In the genomic region with DNA sequence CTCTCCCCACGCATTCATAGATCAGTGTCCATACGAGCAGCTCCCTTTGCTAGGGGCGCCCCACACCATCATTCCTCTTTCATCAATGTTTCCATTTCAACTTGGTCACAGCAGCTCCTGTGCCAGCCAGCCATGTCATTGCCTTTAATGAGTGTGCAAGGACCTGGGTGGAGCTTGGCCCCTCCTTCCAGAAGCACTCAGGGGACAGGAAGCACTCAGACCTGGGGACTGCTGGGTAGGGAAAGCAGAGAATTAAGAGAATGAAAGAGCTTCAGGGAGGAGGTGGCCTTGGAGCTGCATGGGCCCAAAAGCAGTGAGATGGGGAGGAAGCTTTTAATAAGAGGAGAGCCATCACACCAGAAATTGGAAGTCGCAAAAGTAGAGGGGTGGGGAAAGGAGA, we compare ENCODE assay signal across 31 mouse cellular contexts. TPM values are rescaled to one million over a fixed set of nuclear protein-coding genes. Genes with fewer than 3 reads are reported as not detected.
DNase-seq lines count a peak whose midpoint lies in the region; ATAC-seq and TF ChIP-seq lines count a peak whose summit lies in the region.
"Had no signal": no experiment of that assay in that cellular context is flagged by ENCODE, and none has a peak within 500 bp of the region (broad histone marks: within the 10 kb centered on the region; RNA-seq: fewer than 3 reads in every experiment).

No protein-coding gene starts in this region.

- H3K27ac ChIP-seq in hindbrain, embryonic 10.5 days: 0 out of 2 replicates have a peak overlapping the region, but pooled peaks have one; percentile 23
- H3K27ac ChIP-seq in hindbrain, embryonic 11.5 days (ENCODE audit: low read depth, low read length): no peak overlapping the region
- H3K27ac ChIP-seq in lung, postnatal 0 days (ENCODE audit: low read length): no peak overlapping the region
- no peak overlapping the region for H3K27ac ChIP-seq in neural tube, embryonic 15.5 days (replicated peaks)
- H3K27ac ChIP-seq in forebrain, embryonic 13.5 days: no peak overlapping the region
- H3K27ac ChIP-seq: embryonic facial prominence, embryonic 12.5 days; embryonic facial prominence, embryonic 15.5 days; forebrain, embryonic 12.5 days; gastrocnemius, adult 2 months; heart, embryonic 10.5 days; heart, embryonic 13.5 days; hindbrain, embryonic 13.5 days had no signal

- TF ChIP-seq CTCF in lung, postnatal 0 days (IDR thresholded peaks at IDR 0.05): no peak
- no peak for TF ChIP-seq CTCF in lung, adult 2 months (IDR thresholded peaks at IDR 0.05; ENCODE audit: insufficient read depth, low read length)

- DNase-seq in hindbrain, embryonic 10.5 days (ENCODE audit: low spot score): no peak
- DNase-seq in hindbrain, embryonic 11.5 days (ENCODE audit: low spot score): no peak
- DNase-seq in lung, postnatal 0 days (ENCODE audit: low spot score): peak; percentile 68
- DNase-seq in lung, adult 2 months: no peak
- DNase-seq in neural tube, embryonic 10.5 days (ENCODE audit: extremely low spot score, low spot score): peak; percentile 10
- DNase-seq: adrenal gland, postnatal 10 days; adrenal gland, postnatal 36 days; B cell, adult 2 months; cerebellum, adult 11 months; cerebellum, adult 2 months; cerebellum, adult 9-11 months; cerebellum, postnatal 25 days; gastrocnemius, adult 2 months; gastrocnemius, postnatal 14 days; heart, adult 18-20 months; heart, postnatal 14 days; heart, postnatal 4 days had no signal

- H3K4me2 ChIP-seq in hindbrain, embryonic 11.5 days (replicated peaks; ENCODE audit: low read depth, low read length): no peak overlapping the region
- no peak overlapping the region for H3K4me2 ChIP-seq in lung, postnatal 0 days (replicated peaks; ENCODE audit: low read depth, low read length)
- H3K4me2 ChIP-seq in neural tube, embryonic 15.5 days: no peak overlapping the region
- H3K4me2 ChIP-seq in forebrain, embryonic 13.5 days: no peak overlapping the region
- H3K4me2 ChIP-seq: embryonic facial prominence, embryonic 12.5 days; embryonic facial prominence, embryonic 15.5 days; forebrain, embryonic 12.5 days; heart, embryonic 13.5 days; hindbrain, embryonic 13.5 days had no signal

- no peak for TF ChIP-seq EP300 in lung, postnatal 0 days (IDR thresholded peaks at IDR 0.05)

- no peaks in the 10 kb centered on the region for H3K27me3 ChIP-seq in hindbrain, embryonic 10.5 days (ENCODE audit: insufficient read depth, poor library complexity, severe bottlenecking)
- H3K27me3 ChIP-seq in hindbrain, embryonic 11.5 days (ENCODE audit: control insufficient read depth, insufficient read depth, low read length): no peaks in the 10 kb centered on the region
- no peaks in the 10 kb centered on the region for H3K27me3 ChIP-seq in lung, postnatal 0 days (replicated peaks; ENCODE audit: insufficient read depth, low read length)
- H3K27me3 ChIP-seq in neural tube, embryonic 15.5 days (replicated peaks): 0 out of 2 replicates have a peak, but pooled peaks cover 4% of the 10 kb centered on the region
- peaks cover under 1% of the 10 kb centered on the region; the same call in 1 of the 2 replicates for H3K27me3 ChIP-seq in forebrain, embryonic 13.5 days
- H3K27me3 ChIP-seq: embryonic facial prominence, embryonic 15.5 days; Patski had no signal

- H3K9ac ChIP-seq in hindbrain, embryonic 11.5 days (ENCODE audit: low read depth, low read length): no peak overlapping the region
- no peak overlapping the region for H3K9ac ChIP-seq in lung, postnatal 0 days (replicated peaks; ENCODE audit: low read depth)
- no peak overlapping the region for H3K9ac ChIP-seq in neural tube, embryonic 15.5 days (replicated peaks)
- no peak overlapping the region for H3K9ac ChIP-seq in forebrain, embryonic 13.5 days
- H3K9ac ChIP-seq: embryonic facial prominence, embryonic 12.5 days; embryonic facial prominence, embryonic 15.5 days; forebrain, embryonic 12.5 days; heart, embryonic 13.5 days; hindbrain, embryonic 13.5 days had no signal

- H3K9me3 ChIP-seq in hindbrain, embryonic 10.5 days: no peaks in the 10 kb centered on the region
- H3K9me3 ChIP-seq in hindbrain, embryonic 11.5 days (ENCODE audit: control insufficient read depth, low read length): no peaks in the 10 kb centered on the region
- no peaks in the 10 kb centered on the region for H3K9me3 ChIP-seq in lung, postnatal 0 days (ENCODE audit: low read length)
- no peaks in the 10 kb centered on the region for H3K9me3 ChIP-seq in neural tube, embryonic 15.5 days (replicated peaks)
- no peaks in the 10 kb centered on the region for H3K9me3 ChIP-seq in forebrain, embryonic 13.5 days (replicated peaks)
- H3K9me3 ChIP-seq: embryonic facial prominence, embryonic 12.5 days; embryonic facial prominence, embryonic 15.5 days; forebrain, embryonic 12.5 days; G1E; heart, embryonic 10.5 days; heart, embryonic 13.5 days; hindbrain, embryonic 13.5 days had no signal

- H3K4me1 ChIP-seq in hindbrain, embryonic 10.5 days (replicated peaks): 0 out of 2 replicates have a peak, but pooled peaks cover 4% of the 10 kb centered on the region
- no peaks in the 10 kb centered on the region for H3K4me1 ChIP-seq in hindbrain, embryonic 11.5 days (replicated peaks; ENCODE audit: control insufficient read depth, insufficient read depth, low read length)
- H3K4me1 ChIP-seq in lung, postnatal 0 days (ENCODE audit: insufficient read depth, low read depth, low read length): no peaks in the 10 kb centered on the region
- no peaks in the 10 kb centered on the region for H3K4me1 ChIP-seq in lung, adult 2 months (ENCODE audit: control insufficient read depth, insufficient read depth, low read length)
- no peaks in the 10 kb centered on the region for H3K4me1 ChIP-seq in neural tube, embryonic 15.5 days
- H3K4me1 ChIP-seq in forebrain, embryonic 13.5 days: peaks cover 12% of the 10 kb centered on the region
- H3K4me1 ChIP-seq: embryonic facial prominence, embryonic 12.5 days; embryonic facial prominence, embryonic 15.5 days; heart, embryonic 10.5 days; heart, embryonic 13.5 days; hindbrain, embryonic 13.5 days had no signal

- WGBS in hindbrain, embryonic 10.5 days: 90% methylated on average over 4 of the region's 4 CpGs
- 86% methylated on average over 4 of the region's 4 CpGs for WGBS in hindbrain, embryonic 11.5 days
- 79% methylated on average over 4 of the region's 4 CpGs for WGBS in lung, postnatal 0 days
- 82% methylated on average over 4 of the region's 4 CpGs for WGBS in lung, adult 2 months
- 90% methylated on average over 4 of the region's 4 CpGs for WGBS in neural tube, embryonic 15.5 days
- WGBS in forebrain, embryonic 13.5 days: 63% methylated on average over 4 of the region's 4 CpGs

- no peak for ATAC-seq in hindbrain, embryonic 11.5 days (ENCODE audit: low FRiP score)
- ATAC-seq in lung, postnatal 0 days: peak; percentile 71
- ATAC-seq in neural tube, embryonic 15.5 days (ENCODE audit: low FRiP score): no peak
- no peak for ATAC-seq in forebrain, embryonic 13.5 days
- ATAC-seq: forebrain, embryonic 16.5 days; hindbrain, embryonic 16.5 days; Patski had no signal

- no peaks in the 10 kb centered on the region for H3K36me3 ChIP-seq in hindbrain, embryonic 10.5 days
- H3K36me3 ChIP-seq in hindbrain, embryonic 11.5 days (ENCODE audit: control insufficient read depth, insufficient read depth, low read length): no peaks in the 10 kb centered on the region
- H3K36me3 ChIP-seq in lung, postnatal 0 days (ENCODE audit: insufficient read depth, low read length): no peaks in the 10 kb centered on the region
- no peaks in the 10 kb centered on the region for H3K36me3 ChIP-seq in neural tube, embryonic 15.5 days
- H3K36me3 ChIP-seq in forebrain, embryonic 13.5 days (ENCODE audit: poor library complexity, severe bottlenecking): no peaks in the 10 kb centered on the region
- H3K36me3 ChIP-seq: embryonic facial prominence, embryonic 12.5 days; embryonic facial prominence, embryonic 15.5 days; forebrain, embryonic 12.5 days; G1E; heart, embryonic 10.5 days; heart, embryonic 13.5 days; hindbrain, embryonic 13.5 days had no signal

- H3K4me3 ChIP-seq in hindbrain, embryonic 10.5 days: no peak overlapping the region
- H3K4me3 ChIP-seq in hindbrain, embryonic 11.5 days (ENCODE audit: low read depth, low read length): no peak overlapping the region
- H3K4me3 ChIP-seq in lung, postnatal 0 days (ENCODE audit: low read depth, low read length): no peak overlapping the region
- H3K4me3 ChIP-seq in lung, adult 2 months (replicated peaks; ENCODE audit: extremely low read depth, low read depth, low read length): no peak overlapping the region
- H3K4me3 ChIP-seq in neural tube, embryonic 15.5 days (replicated peaks): no peak overlapping the region
- no peak overlapping the region for H3K4me3 ChIP-seq in forebrain, embryonic 13.5 days
- H3K4me3 ChIP-seq: embryonic facial prominence, embryonic 12.5 days; embryonic facial prominence, embryonic 15.5 days; erythroblast, embryonic 14.5 days; forebrain, embryonic 12.5 days; gastrocnemius, adult 2 months; heart, embryonic 10.5 days; heart, embryonic 13.5 days; hindbrain, embryonic 13.5 days had no signal

- no peak for TF ChIP-seq POLR2A in lung, adult 2 months (IDR thresholded peaks at IDR 0.05; ENCODE audit: borderline replicate concordance, extremely low read depth, low read depth, low read length)

RNA-seq across cellular contexts. Expression of gene Ghrhr, which starts 5.9 kb away (rescaled TPM):
- not detected in 2 replicates for polyA plus RNA-seq in hindbrain, embryonic 10.5 days (2016; fragmentation: Nextera tagmentation; extraction: Ambion mirVana)
- not detected in 2 replicates for polyA plus RNA-seq in hindbrain, embryonic 11.5 days (2014; fragmentation: Nextera tagmentation; extraction: Ambion mirVana)
- 0.12 TPM in 1 of 2 replicates, not detected in the other for polyA plus RNA-seq in lung, postnatal 0 days (2015; fragmentation: Nextera tagmentation; extraction: Ambion mirVana)
- not detected in 2 replicates for polyA plus RNA-seq in lung, adult 2 months (2012; rRNA removed)
- polyA plus RNA-seq in neural tube, embryonic 15.5 days (2015; fragmentation: Nextera tagmentation; extraction: Ambion mirVana): not detected in 2 replicates
- polyA plus RNA-seq in forebrain, embryonic 13.5 days (2015; fragmentation: Nextera tagmentation; extraction: Ambion mirVana): not detected in 2 replicates
- polyA plus RNA-seq: cerebellum, adult 2 months; embryonic facial prominence, embryonic 12.5 days; embryonic facial prominence, embryonic 15.5 days; erythroblast, embryonic 14.5 days; forebrain, embryonic 12.5 days; forebrain, embryonic 16.5 days; G1E; heart, embryonic 10.5 days; heart, embryonic 13.5 days; heart, embryonic 16.5 days; hindbrain, embryonic 13.5 days; hindbrain, embryonic 16.5 days had no signal

RNA-seq across cellular contexts. Expression of gene Aqp1, which starts 45.7 kb away (rescaled TPM):
- polyA plus RNA-seq in hindbrain, embryonic 10.5 days (2016; fragmentation: Nextera tagmentation; extraction: Ambion mirVana): 0.60 and 2.3 TPM in 2 replicates
- 0.46 and 0.56 TPM in 2 replicates for polyA plus RNA-seq in hindbrain, embryonic 11.5 days (2014; fragmentation: Nextera tagmentation; extraction: Ambion mirVana)
- polyA plus RNA-seq in lung, postnatal 0 days (2015; fragmentation: Nextera tagmentation; extraction: Ambion mirVana): 514 and 711 TPM in 2 replicates
- polyA plus RNA-seq in lung, adult 2 months (2012; rRNA removed): 1,047 and 1,116 TPM in 2 replicates
- 7.4 and 11.5 TPM in 2 replicates for polyA plus RNA-seq in neural tube, embryonic 15.5 days (2015; fragmentation: Nextera tagmentation; extraction: Ambion mirVana)
- 1.7 and 4.2 TPM in 2 replicates for polyA plus RNA-seq in forebrain, embryonic 13.5 days (2015; fragmentation: Nextera tagmentation; extraction: Ambion mirVana)
- polyA plus RNA-seq: G1E had no signal

Comparison
In these comparisons a context has a peak if more than half of its experiments do, and no peak if none do; other contexts are left out.
1. DNase-seq: peak in lung, postnatal 0 days (single experiment) and neural tube, embryonic 10.5 days (single experiment); none in hindbrain, embryonic 10.5 days (single experiment), hindbrain, embryonic 11.5 days (single experiment) and lung, adult 2 months (single experiment).
2. RNA of gene Aqp1, which starts 45.7 kb away (polyA plus RNA-seq): 1,047 to 1,116 TPM in lung, adult 2 months and 514 to 711 TPM in lung, postnatal 0 days; 7.4 to 11.5 TPM in neural tube, embryonic 15.5 days, 0.60 to 2.3 TPM in hindbrain, embryonic 10.5 days, 1.7 to 4.2 TPM in forebrain, embryonic 13.5 days and 0.46 to 0.56 TPM in hindbrain, embryonic 11.5 days; every median in the first group is over 10 times any median in the second.